Mouse (Mus musculus) megakaryocyte progenitor cell, adult 5-6 weeks (primary cell): ENCODE measurements around the gene Acvr2b. TPM values are rescaled to one million over a fixed set of nuclear protein-coding genes. Genes with fewer than 3 reads are reported as not detected.

Experiments used
- ATAC-seq: replicated peaks from 2 replicates; pipeline ENCODE4 v1.8.0; 2016; ENCODE audit warnings: mild to moderate bottlenecking, moderate TSS enrichment, inconsistent platforms; ENCODE audit not compliant: poor library complexity
- total RNA-seq, 2 experiments: library from RNA; stranded (forward) in 1 of 2; stranded (reverse) in 1 of 2; fragments of 157-497, 149-512 nt in 1 of 2; fragments of 200-1000 nt in 1 of 2; gene quantifications; 2 replicates each; pipeline versions ENCODE4 v1.2.3 to v1.2.4; 2015 to 2017

The Acvr2b gene
- total RNA-seq, 2 experiments from 2014 or later = 1.2 TPM

DNA sequence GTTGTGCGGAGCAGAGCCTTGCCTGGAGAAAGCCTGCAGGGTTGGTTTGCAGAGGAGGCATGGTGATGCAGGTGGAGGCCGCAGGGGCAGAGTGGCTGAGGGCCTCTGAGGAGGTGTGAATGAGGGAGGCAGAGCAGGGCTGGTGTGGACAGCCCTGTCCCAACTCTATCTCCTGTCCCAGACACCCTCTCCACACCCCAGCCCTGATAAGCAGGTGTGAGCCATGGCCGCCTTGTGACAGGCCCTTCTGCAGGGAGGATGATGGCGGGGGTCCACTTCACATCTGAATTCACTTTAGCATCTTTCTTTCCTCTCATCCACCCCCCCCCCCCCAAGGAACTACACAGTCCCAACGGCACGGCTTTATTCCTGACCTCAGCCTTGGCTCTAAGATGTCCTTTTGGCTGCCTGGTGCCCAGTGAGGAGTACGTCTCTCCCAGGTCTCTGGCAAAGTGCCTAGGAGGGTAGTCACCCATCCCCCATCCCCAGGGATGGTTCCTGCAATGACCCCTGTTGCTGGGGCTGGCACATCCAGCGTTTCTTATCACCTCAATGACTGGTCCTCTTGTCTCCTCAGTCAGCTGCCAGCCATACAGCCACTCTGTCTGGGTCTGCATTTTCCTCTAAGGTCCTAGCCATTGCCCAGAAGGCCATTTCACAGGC lies 67.9 kb downstream of the Acvr2b start:
- ATAC-seq = peak; percentile 79

DNA sequence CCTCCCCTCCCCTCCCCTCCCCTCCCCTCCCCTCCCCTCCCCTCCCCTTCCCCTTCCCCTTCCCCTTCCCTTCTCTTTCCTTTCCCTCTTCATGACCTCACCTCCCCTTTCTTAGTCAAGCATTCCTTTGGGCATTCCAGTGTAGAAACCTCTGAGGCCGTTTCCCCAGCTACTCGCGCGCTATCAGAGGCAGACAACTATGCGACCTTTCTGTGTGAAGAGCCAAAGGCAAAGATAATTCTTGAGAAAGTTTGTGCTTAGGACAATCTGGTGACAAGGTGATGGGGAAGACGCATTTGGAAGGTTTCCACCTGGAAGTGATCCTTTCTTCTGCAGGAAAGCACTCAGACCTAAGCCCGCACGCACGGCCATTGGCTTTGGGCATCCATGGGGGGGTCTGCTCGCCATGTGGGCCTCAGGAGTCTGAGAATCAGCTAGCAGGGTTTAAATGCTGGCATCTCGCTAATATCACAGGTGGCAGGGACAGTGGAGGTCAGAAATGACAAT lies 70.5 kb downstream of the Acvr2b start:
- no peak for ATAC-seq

DNA sequence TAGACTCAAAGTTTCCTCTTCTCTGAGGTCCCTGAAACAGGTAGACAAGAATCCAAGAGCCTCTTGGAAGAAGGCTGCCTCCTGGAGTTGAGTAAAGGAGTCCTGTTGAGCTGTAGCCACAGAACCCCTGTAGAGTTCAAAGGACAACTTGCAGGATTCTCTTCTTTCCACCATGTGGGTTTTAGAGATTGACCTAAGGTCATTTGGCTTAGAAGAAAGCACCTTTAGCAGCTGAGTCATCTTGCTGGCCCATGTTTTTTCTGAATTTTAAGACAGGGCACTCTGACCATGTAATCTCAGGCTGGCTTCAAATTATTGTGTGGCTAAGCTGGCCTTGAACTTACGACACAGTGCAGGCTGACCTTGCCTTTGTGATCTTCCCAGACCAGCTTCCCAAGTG lies 71.1 kb downstream of the Acvr2b start:
- ATAC-seq = no peak

DNA sequence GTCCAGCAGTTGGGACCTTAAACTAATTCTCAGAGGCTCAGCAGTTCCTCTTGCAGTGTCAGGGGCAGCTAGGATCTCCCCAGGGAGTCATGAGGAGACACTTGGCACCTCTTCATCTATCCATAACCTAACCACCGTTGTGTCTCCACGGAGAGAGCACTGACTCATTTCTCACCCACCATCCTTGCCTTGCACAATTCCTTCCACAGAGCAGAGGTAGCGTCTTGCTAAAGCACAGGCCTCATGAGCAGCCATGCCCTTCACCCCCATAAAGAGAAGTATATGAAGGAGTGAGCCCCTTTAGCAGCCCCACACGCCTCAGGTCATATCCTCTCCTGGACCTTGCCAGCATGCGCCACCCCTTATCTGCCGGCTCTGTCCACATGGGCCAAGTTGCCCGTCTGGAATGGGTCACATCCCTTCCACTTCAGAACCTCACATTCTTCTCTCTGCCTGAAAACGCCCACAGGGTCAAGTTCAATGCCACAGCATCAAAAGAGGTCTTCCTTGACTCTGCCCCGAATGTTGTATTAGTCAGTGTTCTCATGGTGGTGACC lies 71.8 kb downstream of the Acvr2b start:
- ATAC-seq = no peak

DNA sequence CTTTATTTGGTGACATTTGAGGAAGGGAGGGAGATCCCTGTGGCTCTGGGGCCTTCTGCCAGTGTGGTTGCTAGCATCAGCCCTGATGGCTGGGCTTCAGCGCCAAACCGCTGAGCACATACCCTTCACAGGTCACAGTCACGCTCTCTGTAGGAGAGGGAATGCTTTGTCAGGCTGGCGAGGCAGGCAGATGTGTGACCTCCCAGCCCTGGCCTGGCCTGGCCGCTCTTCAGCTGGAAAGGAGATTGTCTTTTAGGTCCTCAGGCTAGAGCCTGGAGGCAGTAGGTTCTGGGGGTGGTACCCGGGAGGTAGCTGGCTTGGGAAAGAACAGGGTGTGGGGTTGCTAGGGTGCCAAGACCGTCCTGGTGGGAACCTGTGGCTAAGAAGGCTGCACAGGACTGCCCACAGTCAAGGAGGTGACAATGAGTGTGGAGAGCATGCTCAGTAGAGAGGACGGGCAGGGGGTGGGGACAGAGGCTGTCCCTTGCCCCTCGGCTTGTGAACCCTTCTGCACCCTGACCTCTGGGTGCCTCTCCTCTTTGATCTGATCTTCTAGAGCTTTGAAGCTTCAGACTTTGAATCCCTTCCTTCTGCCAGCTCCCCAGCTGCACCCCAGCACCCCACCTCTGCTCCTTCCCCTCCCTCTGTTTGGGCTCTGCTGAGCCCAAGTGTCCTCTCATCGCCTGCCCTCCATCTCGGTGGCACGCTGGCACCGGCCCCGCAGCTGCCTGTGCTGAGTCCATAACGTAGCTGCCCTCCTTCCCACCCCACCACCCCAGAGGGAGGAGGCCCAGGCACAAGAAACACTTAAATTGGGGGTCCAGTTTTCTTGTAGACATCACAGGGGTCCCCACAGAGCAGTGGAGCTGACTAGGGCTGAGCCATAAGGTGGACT lies 73.0 kb downstream of the Acvr2b start:
- no peak for ATAC-seq

DNA sequence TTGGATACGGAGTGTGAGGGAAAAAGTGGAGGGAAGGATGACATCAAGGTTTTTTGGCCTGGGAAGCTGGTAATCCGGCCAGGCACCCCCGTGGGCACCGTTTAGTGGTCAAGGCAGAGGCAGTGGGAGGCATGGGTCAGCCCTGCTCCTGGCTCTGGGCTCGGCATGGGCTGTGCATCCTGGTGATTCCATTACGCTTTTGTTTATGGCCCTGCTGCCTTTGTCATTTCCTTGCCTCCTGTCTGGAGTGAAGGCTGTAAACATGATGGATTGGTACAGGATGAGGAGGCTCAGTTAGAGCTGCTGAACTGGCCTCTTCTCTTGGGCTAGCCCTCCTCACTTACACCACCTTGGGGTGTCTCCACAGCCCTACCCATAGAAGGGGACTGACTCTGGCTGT lies 75.8 kb downstream of the Acvr2b start:
- no peak for ATAC-seq

DNA sequence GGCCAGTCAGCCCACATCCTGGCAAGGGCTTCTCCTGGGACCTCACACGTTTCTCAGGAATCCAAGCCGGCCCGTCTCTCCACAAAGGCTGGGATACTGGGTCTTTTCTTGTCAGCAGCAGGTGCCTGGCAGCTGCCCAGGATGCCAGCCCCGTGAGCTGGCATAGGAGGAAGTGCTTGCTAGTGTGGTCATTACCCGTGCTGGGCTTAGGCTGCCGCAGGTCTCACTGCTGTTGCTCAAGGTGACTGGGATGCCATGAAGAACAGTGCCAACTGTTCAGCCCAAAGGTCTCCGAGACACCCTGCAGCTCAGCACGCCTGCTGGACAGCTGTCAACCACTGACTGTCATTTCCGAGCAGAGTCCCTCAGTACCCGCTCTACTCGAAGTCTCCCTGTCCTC lies 76.4 kb downstream of the Acvr2b start:
- ATAC-seq = no peak

DNA sequence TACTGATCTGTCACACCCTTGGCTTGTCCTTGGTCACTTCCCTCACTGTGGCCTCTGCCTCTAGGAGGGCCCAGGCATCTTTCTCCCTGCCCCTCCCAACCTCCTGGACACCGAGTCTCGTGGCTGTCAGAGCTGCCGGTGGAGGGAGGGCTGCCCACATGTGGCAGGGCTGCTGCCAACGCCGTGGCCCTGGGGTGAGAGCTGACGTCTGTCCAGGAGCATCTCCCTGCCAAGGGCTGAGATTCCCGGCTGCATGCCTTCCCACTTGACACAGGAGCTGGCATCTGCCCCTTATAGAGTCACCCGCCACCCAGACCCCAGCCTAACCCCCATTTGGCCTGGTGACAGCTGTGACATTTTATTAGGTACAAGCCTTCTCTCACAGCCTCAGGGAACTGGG lies 77.4 kb downstream of the Acvr2b start:
- no peak for ATAC-seq

DNA sequence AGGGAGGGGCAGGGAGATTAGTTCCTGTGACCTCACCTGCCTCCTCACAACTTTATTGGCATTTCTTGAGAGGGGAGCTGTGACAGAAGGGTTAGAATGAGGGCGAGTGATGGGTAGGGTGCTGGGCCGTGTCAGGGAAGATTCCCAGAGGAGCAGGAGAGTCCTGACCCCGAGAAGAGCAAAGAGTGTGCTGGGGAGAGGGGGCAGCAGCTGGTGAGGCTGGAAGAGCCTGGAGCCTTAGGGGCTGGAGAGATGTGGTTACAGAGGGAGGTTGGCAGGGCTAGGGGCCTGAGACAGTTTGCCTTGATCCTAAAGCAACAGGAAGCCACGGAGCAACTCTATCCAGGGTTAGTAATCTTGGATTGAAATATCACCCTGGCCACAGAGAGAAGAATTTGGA lies 79.7 kb downstream of the Acvr2b start:
- ATAC-seq = no peak

DNA sequence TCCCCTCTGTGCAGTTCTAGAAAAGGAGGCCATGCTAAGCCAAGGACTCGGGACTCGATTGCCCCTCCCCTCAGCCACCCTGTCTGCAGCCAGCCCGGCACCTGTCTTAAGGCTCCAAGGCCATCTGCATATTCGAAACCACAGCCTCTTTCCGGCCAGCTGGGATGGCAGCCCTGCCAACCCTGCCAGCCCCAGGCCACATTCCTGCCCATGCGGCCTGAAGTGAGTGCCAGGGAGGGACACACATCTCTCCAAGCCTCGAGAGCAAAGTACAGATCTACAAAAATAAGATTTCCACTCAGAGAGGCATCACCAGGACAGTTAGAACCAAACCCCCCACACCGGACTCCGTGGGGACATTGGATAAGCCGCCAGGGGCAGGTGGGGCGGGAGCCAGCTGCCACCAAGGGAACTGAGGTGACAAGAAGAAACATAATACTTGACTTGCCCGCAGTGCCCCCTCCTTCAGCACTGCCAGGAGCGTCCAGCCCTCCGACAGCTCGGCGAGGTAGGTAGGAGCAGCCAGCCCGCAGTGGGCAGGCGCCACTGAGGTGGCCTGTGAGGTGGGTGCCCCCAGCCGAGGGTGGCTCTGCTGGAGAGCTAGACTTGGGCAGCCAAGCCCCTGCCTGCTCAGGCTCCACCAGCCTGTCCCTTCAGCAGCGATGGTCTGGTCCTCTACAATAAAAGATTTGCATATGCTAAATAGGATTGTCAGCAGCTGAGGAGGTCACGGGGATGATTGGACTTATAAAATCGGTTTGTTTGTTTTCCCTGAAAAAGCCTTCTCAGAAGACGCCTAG lies 81.8 kb downstream of the Acvr2b start:
- ATAC-seq = peak; percentile 29; the same call in 1 of the 2 replicates

DNA sequence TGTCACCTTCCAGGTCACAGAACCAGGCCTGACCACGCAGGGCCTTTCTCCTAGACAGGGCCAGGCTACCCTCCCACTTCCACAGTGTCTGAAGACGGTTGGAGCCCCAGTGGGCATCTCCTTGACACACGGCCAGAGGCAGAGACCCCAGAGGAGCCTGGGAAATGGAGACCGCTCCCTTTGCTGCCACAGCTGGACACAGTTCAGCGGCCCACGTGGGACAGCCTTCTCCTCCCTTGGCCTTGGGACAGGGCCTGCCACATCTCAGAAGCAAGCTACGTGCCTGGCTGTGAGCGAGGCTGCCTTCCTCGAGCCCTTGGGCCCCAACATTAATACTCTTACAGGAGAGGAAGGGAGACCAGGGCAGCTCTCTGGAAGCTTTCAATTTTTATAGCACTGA lies 82.5 kb downstream of the Acvr2b start:
- no peak for ATAC-seq

Other genes with a start within 250 kb of the Acvr2b start
- 0.30 and 0.76 TPM in 2 replicates for gene Acaa1b, start 245.0 kb upstream of the Acvr2b start, total RNA-seq (2015)
- gene Acaa1b, start 245.0 kb upstream of the Acvr2b start, total RNA-seq (2017) = not detected in 2 replicates
- not detected in 2 replicates for gene Gm47289, start 243.0 kb upstream of the Acvr2b start, total RNA-seq (2015)
- not detected in 2 replicates for gene Gm47289, start 243.0 kb upstream of the Acvr2b start, total RNA-seq (2017)
- gene Slc22a13, start 193.0 kb upstream of the Acvr2b start, total RNA-seq (2015) = not detected in 2 replicates
- gene Slc22a13, start 193.0 kb upstream of the Acvr2b start, total RNA-seq (2017) = not detected in 2 replicates
- gene Oxsr1, start 79.7 kb upstream of the Acvr2b start, total RNA-seq (2015) = 14.5 and 16.9 TPM in 2 replicates
- 29.1 and 32.2 TPM in 2 replicates for gene Oxsr1, start 79.7 kb upstream of the Acvr2b start, total RNA-seq (2017)
- 19.5 and 20.9 TPM in 2 replicates for gene Acaa1a, start 62.4 kb upstream of the Acvr2b start, total RNA-seq (2015)
- 23.2 and 30.1 TPM in 2 replicates for gene Acaa1a, start 62.4 kb upstream of the Acvr2b start, total RNA-seq (2017)
- 33.4 and 34.6 TPM in 2 replicates for gene Myd88, start 60.7 kb upstream of the Acvr2b start, total RNA-seq (2015)
- 21.2 and 23.1 TPM in 2 replicates for gene Myd88, start 60.7 kb upstream of the Acvr2b start, total RNA-seq (2017)
- gene Xylb, start 44.7 kb upstream of the Acvr2b start, total RNA-seq (2015) = 3.6 and 3.8 TPM in 2 replicates
- gene Xylb, start 44.7 kb upstream of the Acvr2b start, total RNA-seq (2017) = 2.2 and 5.2 TPM in 2 replicates
- gene Slc22a14, start 36.6 kb upstream of the Acvr2b start, total RNA-seq (2015) = not detected in 2 replicates
- gene Slc22a14, start 36.6 kb upstream of the Acvr2b start, total RNA-seq (2017) = not detected in 2 replicates
- 8.7 and 10.2 TPM in 2 replicates for gene Exog, start 42.8 kb downstream of the Acvr2b start, total RNA-seq (2015)
- 5.1 and 5.2 TPM in 2 replicates for gene Exog, start 42.8 kb downstream of the Acvr2b start, total RNA-seq (2017)
- gene Scn5a, start 176.9 kb downstream of the Acvr2b start, total RNA-seq (2015) = not detected in 2 replicates
- not detected in 2 replicates for gene Scn5a, start 176.9 kb downstream of the Acvr2b start, total RNA-seq (2017)